Mouse (Mus musculus): ENCODE data around the gene Smarcc1.
"Not testable (repeated sequence)": the region's sequence is repeated elsewhere in the genome, so short reads cannot be mapped to it uniquely, and the experiment has no call there.

The Smarcc1 gene

GRCm38 (mm10) chr9:110116977-110117778 is at the start of gene Smarcc1:
TSS of gene Smarcc1 (plus strand) at chr9:110117708.
- DNase-seq (ENCODE audit: low spot score): peak; percentile 91

GRCm38 (mm10) chr9:110068745-110069144 is 48.8 kb upstream of the Smarcc1 start:
- no peak for DNase-seq (ENCODE audit: low spot score)

- DNase-seq (ENCODE audit: low spot score): no peak
Measured at GRCm38 (mm10) chr9:110070358-110070757, 47.1 kb upstream of the Smarcc1 start.

GRCm38 (mm10) chr9:110071011-110071410 is 46.5 kb upstream of the Smarcc1 start:
- DNase-seq (ENCODE audit: low spot score): no peak

GRCm38 (mm10) chr9:110071843-110072242 is 45.7 kb upstream of the Smarcc1 start:
- no peak for DNase-seq (ENCODE audit: low spot score)

GRCm38 (mm10) chr9:110076468-110076867 is 41.0 kb upstream of the Smarcc1 start:
- DNase-seq (ENCODE audit: low spot score): not testable (repeated sequence)

GRCm38 (mm10) chr9:110081066-110081465 is 36.4 kb upstream of the Smarcc1 start:
- DNase-seq (ENCODE audit: low spot score): no peak

GRCm38 (mm10) chr9:110084201-110084964 is 33.1 kb upstream of the Smarcc1 start:
- DNase-seq (ENCODE audit: low spot score): no peak

- DNase-seq (ENCODE audit: low spot score): no peak
Measured at GRCm38 (mm10) chr9:110085693-110086092, 31.8 kb upstream of the Smarcc1 start.

- no peak for DNase-seq (ENCODE audit: low spot score)
Measured at GRCm38 (mm10) chr9:110093303-110093702, 24.2 kb upstream of the Smarcc1 start.

- no peak for DNase-seq (ENCODE audit: low spot score)
Measured at GRCm38 (mm10) chr9:110094761-110095160, 22.7 kb upstream of the Smarcc1 start.

- DNase-seq (ENCODE audit: low spot score): no peak
Measured at GRCm38 (mm10) chr9:110097791-110098190, 19.7 kb upstream of the Smarcc1 start.

GRCm38 (mm10) chr9:110100627-110101600 is 16.6 kb upstream of the Smarcc1 start:
- peak; percentile 90 for DNase-seq (ENCODE audit: low spot score)

- DNase-seq (ENCODE audit: low spot score): no peak
Measured at GRCm38 (mm10) chr9:110116353-110116976, 1.0 kb upstream of the Smarcc1 start.

- no peak for DNase-seq (ENCODE audit: low spot score)
Measured at GRCm38 (mm10) chr9:110117779-110118139, 251 bp downstream of the Smarcc1 start, which contains the start of gene Dhx30. TSS of gene Dhx30 (minus strand) at chr9:110117830.

GRCm38 (mm10) chr9:110118249-110118648 is 741 bp downstream of the Smarcc1 start:
- DNase-seq (ENCODE audit: low spot score): no peak

- DNase-seq (ENCODE audit: low spot score): no peak
Measured at GRCm38 (mm10) chr9:110121424-110121823, 3.9 kb downstream of the Smarcc1 start.

- no peak for DNase-seq (ENCODE audit: low spot score)
Measured at GRCm38 (mm10) chr9:110123322-110123721, 5.8 kb downstream of the Smarcc1 start.

GRCm38 (mm10) chr9:110124008-110124540 is 6.6 kb downstream of the Smarcc1 start:
- DNase-seq (ENCODE audit: low spot score): not testable (repeated sequence)

GRCm38 (mm10) chr9:110130896-110131524 is 13.5 kb downstream of the Smarcc1 start:
- DNase-seq (ENCODE audit: low spot score): no peak

All from testis, postnatal 14 days (tissue).